Mouse (Mus musculus) MEL (cell line): Measurements from ENCODE around the gene Arpp21. TPM values are rescaled to one million over a fixed set of nuclear protein-coding genes. Genes with fewer than 3 reads are reported as not detected.
A peak's percentile ranks its signal among the peaks of the same experiment; 100 is the strongest.

Experiments
- DNase-seq: peaks from one replicate; pipeline ENCODE4 v3.0.0; 2011; ENCODE audit warnings: low read depth, low spot score
- H3K27ac ChIP-seq: 2 replicates; pipeline ENCODE4 v1.5.1; 2012; ENCODE audit warnings: low read depth, mild to moderate bottlenecking, control low read depth, low read length, moderate library complexity; ENCODE audit not compliant: control insufficient read depth
- H3K27me3 ChIP-seq, 2 experiments: fragments of 150-350 bp in 1 of 2; sonication (generic) in 1 of 2; 2 replicates each; pipeline ENCODE4 v1.6.1; 2012; ENCODE audit warnings: low read length in 2 of 2, mild to moderate bottlenecking in 2 of 2, improper control_type of control experiment in 1 of 2, moderate library complexity in 1 of 2; ENCODE audit not compliant: insufficient read depth in 2 of 2, control insufficient read depth in 1 of 2
- H3K36me3 ChIP-seq, 2 experiments: 2 replicates each; pipeline ENCODE4 v1.6.1; 2012 to 2014; ENCODE audit warnings: low read length in 2 of 2, improper control_type of control experiment in 1 of 2, inconsistent platforms in 1 of 2, mild to moderate bottlenecking in 1 of 2; ENCODE audit not compliant: insufficient read depth in 2 of 2, control insufficient read depth in 1 of 2
- H3K4me1 ChIP-seq, 2 experiments: fragments of 150-350 bp in 1 of 2; sonication (generic) in 1 of 2; 2 replicates each; pipeline ENCODE4 v1.6.1; 2012; ENCODE audit warnings: low read length in 2 of 2, improper control_type of control experiment in 1 of 2, mild to moderate bottlenecking in 1 of 2; ENCODE audit not compliant: insufficient read depth in 2 of 2, control insufficient read depth in 1 of 2
- H3K4me3 ChIP-seq, 2 experiments: fragments of 150-350 bp in 1 of 2; sonication (generic) in 1 of 2; 2 replicates each; pipeline ENCODE4 v1.5.1; 2012; ENCODE audit warnings: low read depth in 2 of 2, low read length in 2 of 2, mild to moderate bottlenecking in 2 of 2, moderate library complexity in 2 of 2, control low read depth in 1 of 2, improper control_type of control experiment in 1 of 2; ENCODE audit not compliant: control insufficient read depth in 1 of 2, insufficient read depth in 1 of 2
- H3K79me2 ChIP-seq: 2 replicates; pipeline ENCODE4 v1.6.1; 2012; ENCODE audit warnings: mild to moderate bottlenecking, low read length, moderate library complexity; ENCODE audit not compliant: control insufficient read depth, poor library complexity, insufficient read depth
- H3K9ac ChIP-seq: 2 replicates; pipeline ENCODE4 v1.6.1; 2012; ENCODE audit warnings: low read depth, mild to moderate bottlenecking, control low read depth, low read length, moderate library complexity; ENCODE audit not compliant: control insufficient read depth, poor library complexity, severe bottlenecking
- H3K9me3 ChIP-seq: fragments of 150-350 bp; sonication (generic); replicated peaks from 2 replicates; pipeline ENCODE4 v1.6.1; 2012; ENCODE audit warnings: mild to moderate bottlenecking, low read length, improper control_type of control experiment, moderate library complexity; ENCODE audit not compliant: insufficient read depth
- BHLHE40 ChIP-seq: IDR thresholded peaks from 2 replicates; pipeline ENCODE4 v1.6.1; 2012; ENCODE audit warnings: low read depth, mild to moderate bottlenecking, inconsistent platforms, low read length, improper control_type of control experiment, borderline replicate concordance
- CHD2 ChIP-seq: IDR thresholded peaks from 2 replicates; pipeline ENCODE4 v1.6.1; 2011; ENCODE audit warnings: low read length, improper control_type of control experiment
- CTCF ChIP-seq, 3 experiments: IDR thresholded peaks in 2 of 3; conservative IDR thresholded peaks in 1 of 3; 2 replicates each; pipeline ENCODE4 v1.5.1; 2011 to 2012; ENCODE audit warnings: low read length in 3 of 3, low read depth in 2 of 3, mild to moderate bottlenecking in 2 of 3, improper control_type of control experiment in 1 of 3, inconsistent platforms in 1 of 3, mixed read lengths in 1 of 3, moderate library complexity in 1 of 3; ENCODE audit not compliant: control insufficient read depth in 1 of 3, insufficient read depth in 1 of 3, poor library complexity in 1 of 3, severe bottlenecking in 1 of 3
- E2F4 ChIP-seq: IDR thresholded peaks from 2 replicates; pipeline ENCODE4 v1.6.1; 2011; ENCODE audit warnings: low read depth, low read length, improper control_type of control experiment, borderline replicate concordance
- EP300 ChIP-seq, 2 experiments: IDR thresholded peaks; 2 replicates each; pipeline ENCODE4 v1.6.1; 2011; ENCODE audit warnings: improper control_type of control experiment in 2 of 2, low read length in 2 of 2, low read depth in 1 of 2, mild to moderate bottlenecking in 1 of 2
- ETS1 ChIP-seq: IDR thresholded peaks from 2 replicates; pipeline ENCODE4 v1.6.1; 2012; ENCODE audit warnings: low read depth, mild to moderate bottlenecking, inconsistent platforms, low read length, improper control_type of control experiment, moderate library complexity
- GATA1 ChIP-seq: IDR thresholded peaks from 2 replicates; pipeline ENCODE4 v1.6.1; 2011; ENCODE audit warnings: low read depth, low read length, improper control_type of control experiment
- JUND ChIP-seq: IDR thresholded peaks from 2 replicates; pipeline ENCODE4 v1.6.1; 2011; ENCODE audit warnings: low read depth, mild to moderate bottlenecking, improper control_type of control experiment, low read length
- KAT2A ChIP-seq: conservative IDR thresholded peaks from 2 replicates; pipeline ENCODE4 v1.6.1; 2012; ENCODE audit warnings: low read depth, low read length, improper control_type of control experiment, inconsistent platforms
- MAX ChIP-seq: IDR thresholded peaks from 2 replicates; pipeline ENCODE4 v1.6.1; 2011; ENCODE audit warnings: low read length, improper control_type of control experiment
- MAZ ChIP-seq: IDR thresholded peaks from 2 replicates; pipeline ENCODE4 v1.6.1; 2012; ENCODE audit warnings: low read depth, mild to moderate bottlenecking, inconsistent platforms, low read length, improper control_type of control experiment
- MEF2A ChIP-seq: IDR thresholded peaks from 2 replicates; pipeline ENCODE4 v1.6.1; 2014; ENCODE audit warnings: low read depth, mild to moderate bottlenecking, inconsistent platforms, low read length, improper control_type of control experiment; ENCODE audit not compliant: poor library complexity, insufficient replicate concordance, severe bottlenecking; ENCODE audit errors: extremely low read depth
- MXI1 ChIP-seq: IDR thresholded peaks from 2 replicates; pipeline ENCODE4 v1.6.1; 2011; ENCODE audit warnings: mild to moderate bottlenecking, low read depth, low read length, improper control_type of control experiment
- MYB ChIP-seq: IDR thresholded peaks from 2 replicates; pipeline ENCODE4 v1.6.1; 2011; ENCODE audit warnings: mild to moderate bottlenecking, low read depth, low read length, improper control_type of control experiment
- MYC ChIP-seq: IDR thresholded peaks from 2 replicates; pipeline ENCODE4 v1.6.1; 2011; ENCODE audit warnings: low read depth, mild to moderate bottlenecking, low read length, improper control_type of control experiment, moderate library complexity
- POLR2AphosphoS2 ChIP-seq: IDR thresholded peaks from 2 replicates; pipeline ENCODE4 v1.6.1; 2011; ENCODE audit warnings: low read length, improper control_type of control experiment
- RCOR1 ChIP-seq: IDR thresholded peaks from 2 replicates; pipeline ENCODE4 v1.6.1; 2012; ENCODE audit warnings: low read depth, mild to moderate bottlenecking, inconsistent platforms, low read length, improper control_type of control experiment
- SMC3 ChIP-seq: IDR thresholded peaks from 2 replicates; pipeline ENCODE4 v1.6.1; 2011; ENCODE audit warnings: low read depth, low read length, improper control_type of control experiment
- TAL1 ChIP-seq: IDR thresholded peaks from 2 replicates; pipeline ENCODE4 v1.6.1; 2012; ENCODE audit warnings: mild to moderate bottlenecking, inconsistent platforms, low read length, moderate library complexity, mixed read lengths
- TCF12 ChIP-seq: IDR thresholded peaks from 2 replicates; pipeline ENCODE4 v1.6.1; 2014; ENCODE audit warnings: low read depth, mild to moderate bottlenecking, inconsistent platforms, low read length, improper control_type of control experiment, moderate library complexity
- UBTF ChIP-seq: IDR thresholded peaks from 2 replicates; pipeline ENCODE4 v1.6.1; 2012; ENCODE audit warnings: low read depth, mild to moderate bottlenecking, inconsistent platforms, low read length, improper control_type of control experiment, moderate library complexity, borderline replicate concordance; ENCODE audit not compliant: insufficient read depth
- USF2 ChIP-seq, 2 experiments: IDR thresholded peaks; 2 replicates each; pipeline ENCODE4 v1.6.1; 2011 to 2012; ENCODE audit warnings: improper control_type of control experiment in 2 of 2, low read length in 2 of 2, borderline replicate concordance in 1 of 2, inconsistent platforms in 1 of 2, low read depth in 1 of 2, mild to moderate bottlenecking in 1 of 2; ENCODE audit not compliant: insufficient read depth in 1 of 2
- ZKSCAN1 ChIP-seq: IDR thresholded peaks from 2 replicates; pipeline ENCODE4 v1.6.1; 2012; ENCODE audit warnings: low read depth, mild to moderate bottlenecking, inconsistent platforms, low read length, improper control_type of control experiment, moderate library complexity
- ZNF384 ChIP-seq: IDR thresholded peaks from 2 replicates; pipeline ENCODE4 v1.6.1; 2012; ENCODE audit warnings: low read depth, mild to moderate bottlenecking, inconsistent platforms, low read length, improper control_type of control experiment
- polyA plus RNA-seq, 2 experiments: library from polyadenylated mRNA; stranded (reverse) in 1 of 2; unstranded in 1 of 2; fragments of >175 nt in 1 of 2; fragments of >200 nt in 1 of 2; gene quantifications; 2 replicates each; pipeline versions ENCODE4 v1.2.1 to v1.2.4; 2012; ENCODE audit warnings: low replicate concordance in 2 of 2, low read depth in 1 of 2; ENCODE audit not compliant: insufficient read length in 2 of 2, insufficient read depth in 1 of 2, missing spikeins in 1 of 2
- total RNA-seq: library from RNA; depleted of rRNA; stranded (reverse); fragments of 300-350 nt; gene quantifications from 2 replicates; pipeline ENCODE4 v1.2.3, GENCODE M21; 2012

Arpp21 gene
- total and polyA plus RNA-seq, 3 experiments, result 0.10 to 0.12 TPM; not detected in 1

DNA sequence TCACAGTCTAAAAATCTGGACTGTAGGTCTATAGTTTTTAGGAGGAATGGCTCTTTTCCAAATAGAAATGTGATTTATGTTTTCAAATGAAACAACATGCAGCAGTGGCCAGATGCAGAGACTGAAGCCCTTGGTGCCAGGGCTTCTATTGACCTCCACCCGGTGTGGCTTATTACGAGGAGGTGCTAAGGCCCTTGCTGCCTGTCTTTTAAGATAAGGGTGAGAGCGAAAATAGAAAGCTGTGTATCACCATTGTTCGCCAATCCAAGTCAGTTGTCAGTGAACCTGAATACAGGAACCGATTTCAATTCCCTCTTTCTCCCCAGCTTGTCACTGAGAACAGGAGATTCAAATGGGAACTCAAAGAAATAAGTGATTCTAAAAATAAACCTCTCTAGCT lies 57.3 kb downstream of the Arpp21 start:
- Histone ChIP-seq H3K4me3 (no peak overlapping the region), H3K9me3 (no peaks in the 10 kb centered on the region), H3K36me3 (peaks cover 0 to 43% of the 10 kb centered on the region in 2 experiments; a peak in 2 of 4 replicates), H3K79me2 (no peaks in the 10 kb centered on the region), H3K27me3 (no peaks in the 10 kb centered on the region), H3K4me1 (peaks cover 27 to 30% of the 10 kb centered on the region in 2 experiments), H3K9ac (no peak overlapping the region), H3K27ac (no peak overlapping the region)
- peak; percentile 49 for TF ChIP-seq RCOR1
- TF ChIP-seq EP300 (IDR thresholded peaks at IDR 0.05; ENCODE audit: low read depth in 1 of 2, low read length in 2 of 2), result peak in 1 of 2 experiments; percentile 47; a peak in 2 of 4 replicates
- peak; percentile 43; the same call in 1 of the 2 replicates for TF ChIP-seq ETS1
- no peak for TF ChIP-seq MXI1
- TF ChIP-seq TCF12, result peak; percentile 55
- peak; percentile 17; the same call in 1 of the 2 replicates for TF ChIP-seq GATA1
- TF ChIP-seq MAZ, result no peak
- TF ChIP-seq MEF2A, result 0 out of 2 replicates have a peak, but pooled peaks have one; percentile 39
- peak; percentile 46 for DNase-seq

- H3K4me3 ChIP-seq, result no peak overlapping the region; a peak in 1 of 4 replicates
- TF ChIP-seq ZNF384 (no peak), BHLHE40 (no peak), SMC3 (no peak)
- H3K27ac ChIP-seq, result no peak overlapping the region
- H3K79me2 ChIP-seq, result no peaks in the 10 kb centered on the region
- H3K36me3 ChIP-seq, result peaks cover 0 to 45% of the 10 kb centered on the region in 2 experiments; a peak in 2 of 4 replicates
- H3K9me3 ChIP-seq, result no peaks in the 10 kb centered on the region
- H3K27me3 ChIP-seq, result no peaks in the 10 kb centered on the region
- no peak for DNase-seq
- no peak overlapping the region for H3K9ac ChIP-seq
- peaks cover 29 to 33% of the 10 kb centered on the region in 2 experiments for H3K4me1 ChIP-seq
Measured at GRCm38 (mm10) chr9:112177569-112177968, 58.2 kb downstream of the Arpp21 start.

- H3K4me1 ChIP-seq, result peaks cover 27 to 33% of the 10 kb centered on the region in 2 experiments
- no peak overlapping the region for H3K9ac ChIP-seq
- H3K9me3 ChIP-seq, result no peaks in the 10 kb centered on the region
- H3K79me2 ChIP-seq, result no peaks in the 10 kb centered on the region
- H3K4me3 ChIP-seq, result peak overlapping the region in 1 of 2 experiments; percentile 45; a peak in 1 of 4 replicates
- H3K36me3 ChIP-seq, result peaks cover 0 to 42% of the 10 kb centered on the region in 2 experiments; a peak in 2 of 4 replicates
- peak overlapping the region; percentile 46 for H3K27ac ChIP-seq
- H3K27me3 ChIP-seq, result no peaks in the 10 kb centered on the region
- DNase-seq, result peak; percentile 41
- TF ChIP-seq MYB, result 0 out of 2 replicates have a peak, but pooled peaks have one; percentile 33
- peak; percentile 11; the same call in 1 of the 2 replicates for TF ChIP-seq MAX
- TF ChIP-seq MYC, result peak; percentile 69; the same call in 1 of the 2 replicates
- TF ChIP-seq CTCF (IDR thresholded peaks at IDR 0.05 in 2 of 3, conservative IDR thresholded peaks at IDR 0.05 in 1 of 3; ENCODE audit: control insufficient read depth in 1 of 3, insufficient read depth in 1 of 3, low read depth in 2 of 3, low read length in 3 of 3, poor library complexity in 1 of 3, severe bottlenecking in 1 of 3), result no peak
- TF ChIP-seq USF2 (IDR thresholded peaks at IDR 0.05; ENCODE audit: borderline replicate concordance in 1 of 2, insufficient read depth in 1 of 2, low read depth in 1 of 2, low read length in 2 of 2), result no peak
- TF ChIP-seq E2F4, result no peak
- TF ChIP-seq SMC3, result no peak
- TF ChIP-seq JUND, result no peak
- TF ChIP-seq KAT2A, result no peak
- TF ChIP-seq CHD2, result no peak
- peak; percentile 44; the same call in 1 of the 2 replicates for TF ChIP-seq TAL1
- TF ChIP-seq POLR2AphosphoS2, result no peak
- TF ChIP-seq ZKSCAN1, result no peak
- TF ChIP-seq BHLHE40, result no peak
- TF ChIP-seq EP300 (IDR thresholded peaks at IDR 0.05; ENCODE audit: low read depth in 1 of 2, low read length in 2 of 2), result peak; percentile 80 to 88; a peak in 3 of 4 replicates
- TF ChIP-seq ETS1, result peak; percentile 90
- TF ChIP-seq UBTF, result no peak
Measured at GRCm38 (mm10) chr9:112176317-112176716, 59.4 kb downstream of the Arpp21 start.
